Mouse (Mus musculus) thymus, adult 2 months (tissue): ENCODE results near the gene Inca1. TPM values are rescaled to one million over a fixed set of nuclear protein-coding genes. Genes with fewer than 3 reads are reported as not detected.
A peak's percentile ranks its signal among the peaks of the same experiment; 100 is the strongest.

Experiments used
- DNase-seq: peaks from one replicate; pipeline ENCODE4 v3.0.0; 2021
- H3K27ac ChIP-seq: fragments of 200-500 bp; 2 replicates; pipeline ENCODE4 v1.5.1; 2012; ENCODE audit warnings: low read length, control low read depth; ENCODE audit not compliant: control insufficient read depth, insufficient read depth
- H3K27me3 ChIP-seq: fragments of 200-500 bp; 2 replicates; pipeline ENCODE4 v1.6.1; 2012; ENCODE audit warnings: mild to moderate bottlenecking, low read length, moderate library complexity, mixed read lengths; ENCODE audit not compliant: control insufficient read depth, insufficient read depth
- H3K36me3 ChIP-seq: fragments of 200-500 bp; 2 replicates; pipeline ENCODE4 v1.6.1; 2012; ENCODE audit warnings: mild to moderate bottlenecking, low read length, moderate library complexity; ENCODE audit not compliant: control insufficient read depth, insufficient read depth
- H3K4me1 ChIP-seq: fragments of 200-500 bp; replicated peaks from 2 replicates; pipeline ENCODE4 v1.6.1; 2012; ENCODE audit warnings: low read length; ENCODE audit not compliant: control insufficient read depth, insufficient read depth
- H3K4me3 ChIP-seq: fragments of 200-500 bp; 2 replicates; pipeline ENCODE4 v1.5.1; 2012; ENCODE audit warnings: mild to moderate bottlenecking, low read length, control low read depth, moderate library complexity; ENCODE audit not compliant: control insufficient read depth, insufficient read depth
- CTCF ChIP-seq: fragments of 200-500 bp; IDR thresholded peaks from 2 replicates; pipeline ENCODE4 v1.5.1; 2012; ENCODE audit warnings: mild to moderate bottlenecking, control low read depth, low read length, moderate library complexity, borderline replicate concordance; ENCODE audit not compliant: control insufficient read depth, poor library complexity, insufficient read depth; ENCODE audit errors: extremely low read depth
- POLR2A ChIP-seq: fragments of 200-500 bp; IDR thresholded peaks from 2 replicates; pipeline ENCODE4 v1.6.1; 2012; ENCODE audit warnings: mild to moderate bottlenecking, low read length, control low read depth, moderate library complexity; ENCODE audit not compliant: control insufficient read depth, poor library complexity, insufficient read depth; ENCODE audit errors: extremely low read depth
- WGBS: fragments of 180-500 bp; shearing (Covaris S2); methylation state at CpG from one replicate; pipeline ENCODE4 v1.1.7; 2018; 5-methylcytosine and 5-hydroxymethylcytosine counted together
- polyA plus RNA-seq: library from polyadenylated mRNA; depleted of rRNA; stranded (reverse); fragments of >200 nt; gene quantifications from 2 replicates; pipeline ENCODE4 v1.2.3, GENCODE M21; 2012

Inca1 gene
- polyA plus RNA-seq, 1 experiment = 1.9 TPM

DNA sequence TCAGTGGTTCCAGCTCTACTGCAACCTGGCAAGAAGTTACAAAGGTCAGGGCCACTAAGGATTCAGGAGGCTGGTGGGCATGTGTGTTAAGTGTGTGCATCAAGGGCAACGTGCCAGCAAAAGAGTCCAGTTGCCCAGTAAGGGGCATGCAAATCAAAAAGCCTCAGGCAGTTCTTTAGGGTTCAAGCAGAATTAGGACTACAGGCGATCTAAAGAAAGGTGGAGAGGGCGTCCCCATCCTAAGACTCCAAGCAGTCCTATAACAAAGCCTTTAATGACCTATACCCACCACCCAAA is 53.7 kb downstream of the Inca1 start:
- peak; percentile 13 for DNase-seq
- no peaks in the 10 kb centered on the region for H3K27me3 ChIP-seq
- peaks cover 25% of the 10 kb centered on the region for H3K36me3 ChIP-seq
- 21% methylated on average over 3 of the region's 3 CpGs for WGBS
- peak overlapping the region; percentile 44 for H3K27ac ChIP-seq
- H3K4me1 ChIP-seq = peaks cover 35% of the 10 kb centered on the region
- TF ChIP-seq CTCF = no peak
- no peak for TF ChIP-seq POLR2A
- H3K4me3 ChIP-seq = peak overlapping the region; percentile 64

DNA sequence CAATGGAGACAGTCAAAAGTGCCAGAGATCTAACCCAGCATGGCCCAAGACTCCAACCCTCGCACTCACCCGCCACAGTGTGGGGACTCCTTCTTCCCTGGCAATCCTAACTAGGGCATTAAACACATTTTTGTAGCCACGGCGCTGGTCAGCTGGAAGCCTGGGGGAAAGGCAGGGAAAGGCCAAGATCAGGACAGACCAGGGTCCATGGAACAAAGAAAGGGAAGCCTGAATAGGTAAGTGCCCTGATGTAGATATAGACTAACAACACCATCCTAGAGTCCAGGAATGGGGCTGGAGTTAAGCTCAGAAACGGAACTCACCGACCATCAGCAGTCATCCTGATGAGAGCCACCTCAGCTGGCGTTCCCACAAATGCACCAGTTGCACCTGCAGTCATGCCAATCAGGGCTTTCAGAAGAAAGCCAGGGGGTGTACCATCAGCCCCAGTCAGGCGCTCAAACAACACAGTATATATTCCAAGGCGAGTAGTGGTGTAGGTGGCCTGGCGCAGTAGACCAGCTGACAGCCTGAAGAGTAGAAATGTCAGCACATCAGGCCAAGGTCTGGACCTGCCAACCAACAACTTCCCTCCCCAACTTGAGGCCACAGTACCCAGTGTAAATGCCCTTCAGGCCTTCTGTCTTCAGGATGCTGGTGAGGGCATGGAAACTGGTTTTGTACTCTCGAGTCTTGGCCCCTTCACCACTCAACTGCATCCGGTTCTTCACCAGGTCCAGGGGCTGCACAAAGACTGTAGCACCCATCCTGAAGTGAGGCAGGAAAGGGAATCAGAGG is 54.3 kb downstream of the Inca1 start:
- WGBS = 82% methylated on average over 12 of the region's 12 CpGs
- Histone ChIP-seq H3K27ac (no peak overlapping the region), H3K4me3 (peak overlapping the region; percentile 64), H3K36me3 (peaks cover 19% of the 10 kb centered on the region), H3K4me1 (peaks cover 30% of the 10 kb centered on the region), H3K27me3 (no peaks in the 10 kb centered on the region)
- peak; percentile 7 for DNase-seq
- TF ChIP-seq CTCF (no peak), POLR2A (no peak)

DNA sequence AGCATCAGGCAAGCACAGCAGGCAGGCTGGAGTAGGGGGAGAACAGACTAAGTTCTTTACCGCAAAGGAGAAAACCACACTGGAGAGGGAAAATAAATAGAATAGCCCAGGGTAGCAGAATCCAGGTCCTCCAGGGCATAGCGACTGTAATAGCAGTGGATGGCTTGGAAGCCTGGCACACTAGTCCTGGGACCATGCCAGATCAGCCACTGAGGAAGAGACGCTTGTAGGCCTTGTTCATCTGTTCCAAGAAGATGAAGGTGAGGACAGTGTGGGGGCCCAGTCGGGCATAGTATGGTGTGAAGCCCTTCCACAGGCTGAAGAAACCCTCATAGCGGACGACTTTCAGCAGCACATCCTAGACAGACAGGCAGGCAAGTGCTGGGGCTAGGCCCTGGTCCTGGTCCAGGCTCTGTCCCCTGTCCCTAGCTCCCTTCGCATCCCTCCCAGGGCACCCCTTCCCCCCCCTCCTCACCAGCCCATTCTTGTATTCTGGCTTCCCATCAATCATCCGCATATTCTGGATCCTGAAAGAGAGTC is 55.3 kb downstream of the Inca1 start:
- Histone ChIP-seq H3K27me3 (no peaks in the 10 kb centered on the region), H3K36me3 (peaks cover 10% of the 10 kb centered on the region), H3K4me3 (no peak overlapping the region), H3K27ac (no peak overlapping the region), H3K4me1 (peaks cover 22% of the 10 kb centered on the region)
- TF ChIP-seq POLR2A (no peak), CTCF (no peak)
- 96% methylated on average over 8 of the region's 8 CpGs for WGBS
- no peak for DNase-seq

DNA sequence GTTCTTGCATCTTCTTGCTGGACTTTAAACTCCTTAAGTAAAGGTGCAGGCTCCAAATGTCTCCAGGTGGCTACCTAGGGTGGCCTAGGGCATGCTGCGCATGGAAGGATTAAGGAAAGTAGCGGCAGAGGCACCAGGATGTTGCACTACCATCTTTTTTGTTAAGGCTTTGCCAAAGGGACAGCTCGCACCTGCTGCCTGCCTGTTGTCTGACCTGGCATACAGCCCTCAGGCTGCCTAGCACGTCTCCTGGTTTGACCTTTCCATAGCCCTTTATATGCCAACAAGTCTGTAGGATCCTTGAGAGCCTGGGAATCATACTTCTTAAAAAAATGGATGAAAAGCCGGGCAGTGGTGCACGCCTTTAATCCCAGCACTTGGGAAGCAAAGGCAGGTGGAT is 56.9 kb downstream of the Inca1 start:
- TF ChIP-seq CTCF = no peak
- no peak for TF ChIP-seq POLR2A
- 99% methylated on average over 6 of the region's 6 CpGs for WGBS
- no peak for DNase-seq

DNA sequence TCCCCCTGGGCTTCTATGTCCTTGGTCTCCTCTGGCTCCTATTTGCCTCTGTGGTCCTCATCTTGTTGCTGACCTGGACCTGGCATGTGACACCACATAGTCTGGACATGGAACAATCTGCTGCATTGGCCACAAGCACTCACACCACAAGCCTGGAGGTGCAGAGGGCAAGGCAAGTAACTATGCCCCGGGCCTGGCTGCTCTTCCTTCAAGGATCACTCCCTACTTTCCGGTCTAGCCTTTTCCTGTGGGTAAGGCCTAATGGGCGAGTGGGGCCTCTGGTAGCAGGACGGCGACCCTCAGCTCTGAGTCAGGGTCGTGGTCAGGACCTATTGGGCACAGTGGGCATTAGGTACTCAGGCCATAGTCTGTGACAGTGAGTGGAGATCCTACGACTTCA is 58.7 kb downstream of the Inca1 start:
- TF ChIP-seq CTCF (no peak), POLR2A (no peak)
- no peak overlapping the region for H3K4me3 ChIP-seq
- H3K4me1 ChIP-seq = peaks cover 12% of the 10 kb centered on the region
- H3K36me3 ChIP-seq = no peaks in the 10 kb centered on the region
- H3K27me3 ChIP-seq = no peaks in the 10 kb centered on the region
- WGBS = 89% methylated on average over 7 of the region's 7 CpGs
- no peak for DNase-seq
- no peak overlapping the region for H3K27ac ChIP-seq

More for the DNA sequence above, 56.9 kb downstream of the Inca1 start:
- no peaks in the 10 kb centered on the region for H3K36me3 ChIP-seq
- H3K4me3 ChIP-seq = no peak overlapping the region
- no peaks in the 10 kb centered on the region for H3K27me3 ChIP-seq
- no peak overlapping the region for H3K27ac ChIP-seq
- peaks cover 15% of the 10 kb centered on the region for H3K4me1 ChIP-seq

DNA sequence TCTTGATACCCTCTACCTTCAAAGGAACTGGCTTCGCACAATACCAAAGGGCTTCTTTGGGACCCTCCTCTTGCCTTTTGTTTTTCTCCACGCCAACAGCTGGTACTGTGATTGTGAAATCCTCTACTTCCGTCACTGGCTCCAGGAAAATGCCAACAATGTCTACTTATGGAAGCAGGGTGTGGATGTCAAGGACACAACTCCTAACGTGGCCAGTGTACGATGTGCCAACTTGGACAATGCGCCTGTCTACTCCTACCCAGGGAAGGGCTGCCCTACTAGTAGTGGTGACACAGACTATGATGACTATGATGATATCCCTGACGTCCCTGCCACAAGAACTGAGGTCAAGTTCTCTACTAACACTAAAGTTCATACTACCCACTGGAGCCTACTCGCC is 60.0 kb downstream of the Inca1 start:
- WGBS = 95% methylated on average over 8 of the region's 8 CpGs
- Histone ChIP-seq H3K4me1 (no peaks in the 10 kb centered on the region), H3K36me3 (no peaks in the 10 kb centered on the region)

More for the DNA sequence above, 60.0 kb downstream of the Inca1 start:
- no peak overlapping the region for H3K27ac ChIP-seq
- no peaks in the 10 kb centered on the region for H3K27me3 ChIP-seq
- no peak for DNase-seq
- TF ChIP-seq POLR2A (no peak), CTCF (no peak)
- H3K4me3 ChIP-seq = no peak overlapping the region
